Mouse (Mus musculus) lung, embryonic 16.5 days (tissue): ENCODE data around the gene Psat1. TPM values are rescaled to one million over a fixed set of nuclear protein-coding genes. Genes with fewer than 3 reads are reported as not detected.

ENCODE experiments used
- ATAC-seq: fragments of 200-750 bp; cut with Nextera tagmentation; 2 replicates; pipeline ENCODE4 v1.8.0; 2017; ENCODE audit warnings: low read depth, mild to moderate bottlenecking, moderate library complexity
- H3K27ac ChIP-seq: fragments of 300-500 bp; sonication (generic); 2 replicates; pipeline ENCODE4 v1.5.1; 2014; ENCODE audit warnings: mild to moderate bottlenecking, control low read depth, low read length
- H3K27me3 ChIP-seq: fragments of 300-500 bp; sonication (generic); 2 replicates; pipeline ENCODE4 v1.6.1; 2014; ENCODE audit warnings: low read depth, low read length, mixed read lengths; ENCODE audit not compliant: control insufficient read depth, insufficient read depth
- H3K36me3 ChIP-seq: fragments of 300-500 bp; sonication (generic); 2 replicates; pipeline ENCODE4 v1.6.1; 2014; ENCODE audit warnings: low read length; ENCODE audit not compliant: control insufficient read depth, insufficient read depth
- H3K4me1 ChIP-seq: fragments of 300-500 bp; sonication (generic); replicated peaks from 2 replicates; pipeline ENCODE4 v1.6.1; 2014; ENCODE audit warnings: low read length, mixed read lengths; ENCODE audit not compliant: control insufficient read depth, insufficient read depth
- H3K4me2 ChIP-seq: fragments of 300-500 bp; sonication (generic); 2 replicates; pipeline ENCODE4 v1.6.1; 2014; ENCODE audit warnings: low read depth, low read length, control low read depth
- H3K4me3 ChIP-seq: fragments of 300-500 bp; sonication (generic); 2 replicates; pipeline ENCODE4 v1.5.1; 2014; ENCODE audit warnings: mild to moderate bottlenecking, low read length, control low read depth
- H3K9ac ChIP-seq: fragments of 300-500 bp; sonication (generic); 2 replicates; pipeline ENCODE4 v1.6.1; 2014; ENCODE audit warnings: low read length, control low read depth
- H3K9me3 ChIP-seq: fragments of 300-500 bp; sonication (generic); 2 replicates; pipeline ENCODE4 v1.6.1; 2016; ENCODE audit warnings: low read length; ENCODE audit not compliant: control insufficient read depth
- WGBS: fragments of 180-500 bp; shearing (Covaris S2); extraction: QIAGEN DNeasy Blood & Tissue Kit; methylation state at CpG from one replicate; pipeline ENCODE4 v1.1.7; 2014; 5-methylcytosine and 5-hydroxymethylcytosine counted together
- polyA plus RNA-seq: library from polyadenylated mRNA; unstranded; fragments of >200 nt; fragmentation: Nextera tagmentation; extraction: Ambion mirVana; gene quantifications from 2 replicates; pipeline ENCODE4 v1.2.1, GENCODE M21; 2015

Gene Psat1
- polyA plus RNA-seq, result 148 and 159 TPM in 2 replicates

DNA sequence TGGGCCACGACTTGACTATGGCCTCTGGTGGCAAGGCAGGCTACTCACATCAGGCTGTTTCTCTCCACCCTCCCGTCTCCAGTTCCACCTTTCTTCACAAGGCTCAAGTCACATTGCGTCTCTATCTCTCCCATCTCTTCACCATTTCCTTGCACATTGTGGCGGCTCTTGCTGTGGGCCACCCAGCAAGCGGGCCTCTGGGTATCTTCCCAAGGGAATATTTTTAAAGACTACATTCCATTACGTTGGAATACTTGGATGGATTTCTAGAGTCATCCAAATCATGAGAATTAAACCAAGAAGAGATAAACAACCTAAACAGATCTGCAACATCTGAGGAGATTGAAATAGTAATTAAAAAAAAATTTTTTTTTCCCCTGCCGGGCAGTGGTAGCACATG lies at the start of gene Psat1:
Gene Psat1 (minus strand): TSS at position 101 of the 400 bp plus-strand sequence.
- peak within 1 kb of the TSS; percentile 49 for H3K27ac ChIP-seq
- no peak within 1 kb of the TSS for H3K4me3 ChIP-seq

GRCm38 (mm10) chr19:15990102-15990501 lies 43.0 kb upstream of the Psat1 start:
- H3K4me1 ChIP-seq, result no peaks in the 10 kb centered on the region
- no peak overlapping the region for H3K4me3 ChIP-seq
- no peak overlapping the region for H3K4me2 ChIP-seq
- 75% methylated on average over 1 of the region's 1 CpGs for WGBS
- no peaks in the 10 kb centered on the region for H3K36me3 ChIP-seq
- H3K9me3 ChIP-seq, result no peaks in the 10 kb centered on the region
- H3K9ac ChIP-seq, result no peak overlapping the region
- no peak for ATAC-seq
- no peak overlapping the region for H3K27ac ChIP-seq
- H3K27me3 ChIP-seq, result no peaks in the 10 kb centered on the region

More for the DNA sequence above, at the start of gene Psat1:
- Histone ChIP-seq H3K4me2 (no peak within 1 kb of the TSS), H3K36me3 (no peaks in the 10 kb centered on the region), H3K9ac (peak within 1 kb of the TSS; percentile 24; the same call in 1 of the 2 replicates), H3K27me3 (no peaks in the 10 kb centered on the region), H3K4me1 (no peaks in the 10 kb centered on the region; the same call in 1 of the 2 replicates), H3K9me3 (0 out of 2 replicates have a peak, but pooled peaks cover 3% of the 10 kb centered on the region)
- no peak for ATAC-seq
- 71% methylated on average over 7 of the region's 7 CpGs for WGBS

- H3K27me3 ChIP-seq, result no peaks in the 10 kb centered on the region
- peak overlapping the region; percentile 92 for H3K9ac ChIP-seq
- WGBS, result 24% methylated on average over 10 of the region's 10 CpGs
- peak overlapping the region; percentile 88 for H3K4me2 ChIP-seq
- H3K4me3 ChIP-seq, result peak overlapping the region; percentile 91
- H3K4me1 ChIP-seq, result peaks cover 4% of the 10 kb centered on the region
- no peak overlapping the region for H3K27ac ChIP-seq
- H3K36me3 ChIP-seq, result no peaks in the 10 kb centered on the region
- ATAC-seq, result no peak
- no peaks in the 10 kb centered on the region for H3K9me3 ChIP-seq
These were observed 38.1 kb upstream of the Psat1 start for GRCm38 (mm10) chr19:15985172-15985713.

DNA sequence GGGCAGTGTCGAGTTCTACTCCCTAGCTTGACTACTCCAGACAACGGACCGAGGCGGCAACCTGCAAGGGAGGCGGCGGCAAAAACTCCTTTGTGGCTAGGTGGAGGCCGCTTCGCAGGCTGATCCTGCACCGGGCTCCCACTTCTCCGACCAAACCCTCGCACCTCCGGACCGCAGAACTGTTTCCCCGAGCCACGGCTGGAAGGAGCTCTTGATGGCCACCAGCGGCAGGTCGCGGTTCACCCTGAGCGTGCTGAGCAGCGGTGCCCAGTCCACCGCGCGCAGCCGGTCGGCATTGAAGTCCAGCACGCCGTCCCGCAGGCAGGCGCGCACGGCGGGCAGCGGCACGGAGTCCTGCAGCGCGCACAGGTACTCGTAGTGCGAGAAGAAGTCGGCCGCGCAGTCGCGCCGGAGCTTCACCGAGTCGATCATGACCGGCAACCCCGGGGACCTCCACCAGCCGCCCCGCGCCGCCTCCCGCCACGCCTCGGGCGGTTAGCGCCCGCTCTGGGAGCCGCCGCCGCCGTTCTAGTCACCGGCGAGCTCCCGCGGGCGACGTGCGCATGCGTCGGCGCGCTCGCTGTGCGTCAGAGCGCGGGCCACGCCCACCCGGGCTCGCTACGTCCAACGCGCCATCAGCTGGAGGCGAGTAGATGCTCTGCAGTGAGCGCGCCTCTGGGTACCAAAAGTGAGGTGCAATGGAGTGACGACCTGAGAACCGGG lies 37.5 kb upstream of the Psat1 start, which contains the start of gene Cep78:
Gene Cep78 (minus strand): TSS at position 541 of the 723 bp plus-strand sequence.
- ATAC-seq, result peak; percentile 96

GRCm38 (mm10) chr19:15983739-15984344 lies 36.7 kb upstream of the Psat1 start:
- Histone ChIP-seq H3K27ac (no peak overlapping the region; the same call in 1 of the 2 replicates), H3K27me3 (no peaks in the 10 kb centered on the region), H3K4me2 (peak overlapping the region; percentile 88), H3K4me1 (peaks cover 4% of the 10 kb centered on the region), H3K36me3 (0 out of 2 replicates have a peak, but pooled peaks cover under 1% of the 10 kb centered on the region), H3K4me3 (peak overlapping the region; percentile 91), H3K9me3 (no peaks in the 10 kb centered on the region), H3K9ac (peak overlapping the region; percentile 92)
- 45% methylated on average over 15 of the region's 15 CpGs for WGBS
- no peak for ATAC-seq

More for the DNA sequence above, 37.5 kb upstream of the Psat1 start, which contains the start of gene Cep78:
- Histone ChIP-seq H3K9me3 (no peaks in the 10 kb centered on the region), H3K9ac (peak within 1 kb of the TSS; percentile 92), H3K36me3 (no peaks in the 10 kb centered on the region), H3K4me1 (peaks cover 4% of the 10 kb centered on the region), H3K27me3 (no peaks in the 10 kb centered on the region), H3K4me2 (peak within 1 kb of the TSS; percentile 88), H3K4me3 (peak within 1 kb of the TSS; percentile 91), H3K27ac (peak within 1 kb of the TSS; percentile 81)
- under 1% methylated on average over 74 of the region's 88 CpGs for WGBS

DNA sequence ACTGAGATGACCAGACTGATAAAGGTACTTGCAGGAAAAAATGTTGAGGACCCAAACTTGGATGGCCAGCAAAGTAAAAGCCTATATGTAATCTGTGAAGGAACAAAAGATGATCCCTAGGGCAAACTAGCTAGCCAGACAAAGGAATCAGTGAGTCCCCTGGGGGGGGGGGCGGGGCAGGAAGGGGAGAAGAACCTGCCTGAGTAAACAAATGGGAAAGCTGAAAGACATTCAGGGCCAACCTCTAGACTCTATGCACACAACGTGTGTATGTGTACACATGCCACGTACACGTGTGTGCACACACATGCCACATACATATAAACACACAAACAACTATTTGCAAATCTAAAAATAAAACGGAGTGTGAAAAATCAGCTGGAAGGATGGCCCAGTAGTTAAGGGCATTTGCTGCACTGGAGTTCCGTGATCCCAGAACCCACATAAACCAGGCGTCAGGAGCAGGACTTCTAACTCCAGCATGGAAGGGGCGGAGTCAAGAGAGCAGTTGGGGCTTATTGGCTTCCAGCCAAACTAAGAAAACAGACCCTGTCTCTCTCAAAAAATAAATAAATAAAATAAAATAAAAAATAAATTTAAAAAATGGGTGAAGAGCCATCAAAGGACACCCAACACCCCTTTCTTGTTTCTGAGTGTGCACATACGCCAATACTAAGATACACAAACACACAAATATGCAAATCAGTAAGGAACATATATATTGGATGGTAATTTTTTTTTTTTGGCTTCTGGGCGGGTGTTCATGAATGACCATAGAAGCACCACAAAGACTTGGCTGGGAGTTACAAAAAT lies 36.0 kb upstream of the Psat1 start:
- 44% methylated on average over 9 of the region's 10 CpGs for WGBS
- H3K36me3 ChIP-seq, result peaks cover 4% of the 10 kb centered on the region; the same call in 1 of the 2 replicates

GRCm38 (mm10) chr19:15981861-15982260 lies 34.7 kb upstream of the Psat1 start:
- Histone ChIP-seq H3K9ac (no peak overlapping the region), H3K4me1 (peaks cover 4% of the 10 kb centered on the region), H3K9me3 (no peaks in the 10 kb centered on the region), H3K4me3 (no peak overlapping the region), H3K27me3 (no peaks in the 10 kb centered on the region), H3K36me3 (peaks cover 12% of the 10 kb centered on the region), H3K27ac (no peak overlapping the region), H3K4me2 (no peak overlapping the region)
- no peak for ATAC-seq
- 42% methylated on average over 4 of the region's 4 CpGs for WGBS

More for the DNA sequence above, 36.0 kb upstream of the Psat1 start:
- H3K4me1 ChIP-seq, result peaks cover 4% of the 10 kb centered on the region
- H3K9ac ChIP-seq, result no peak overlapping the region; the same call in 1 of the 2 replicates
- H3K9me3 ChIP-seq, result no peaks in the 10 kb centered on the region
- no peak for ATAC-seq
- no peak overlapping the region for H3K4me2 ChIP-seq
- no peaks in the 10 kb centered on the region for H3K27me3 ChIP-seq
- no peak overlapping the region for H3K4me3 ChIP-seq
- no peak overlapping the region for H3K27ac ChIP-seq

DNA sequence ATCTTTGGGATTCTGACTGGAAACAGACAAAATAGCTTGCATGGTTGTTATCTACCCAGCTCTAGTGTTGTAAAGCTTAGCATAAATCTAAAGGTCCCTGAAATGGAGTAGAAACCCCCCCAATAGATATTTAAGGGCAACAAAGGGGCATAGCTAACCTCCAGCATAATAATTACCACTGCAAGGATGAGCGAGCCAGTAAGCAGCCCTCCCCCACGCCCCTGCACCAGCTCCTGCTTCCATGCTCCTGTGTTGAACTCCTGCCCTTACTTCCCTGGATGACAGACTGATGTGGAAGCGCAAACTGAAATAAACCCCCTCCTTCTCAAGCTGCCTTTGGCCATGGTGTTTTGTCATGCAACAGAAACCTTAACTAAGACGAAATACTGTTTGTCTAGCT lies 26.2 kb upstream of the Psat1 start:
- Histone ChIP-seq H3K9me3 (no peaks in the 10 kb centered on the region), H3K27ac (no peak overlapping the region), H3K9ac (no peak overlapping the region), H3K4me1 (no peaks in the 10 kb centered on the region), H3K36me3 (peaks cover 43% of the 10 kb centered on the region), H3K4me2 (no peak overlapping the region), H3K27me3 (no peaks in the 10 kb centered on the region), H3K4me3 (no peak overlapping the region)
- 79% methylated on average over 4 of the region's 4 CpGs for WGBS
- ATAC-seq, result no peak
